Mouse (Mus musculus) CH12.LX (cell line): ENCODE data around the gene Rph3al. TPM values are rescaled to one million over a fixed set of nuclear protein-coding genes. Genes with fewer than 3 reads are reported as not detected.

Source experiments
- DNase-seq: peaks from one replicate; pipeline ENCODE4 v3.0.0-alpha.2; 2013; ENCODE audit errors: extremely low read depth
- H3K27ac ChIP-seq: 2 replicates; pipeline ENCODE4 v1.5.1; 2012; ENCODE audit warnings: low read depth, mild to moderate bottlenecking, control low read depth, moderate library complexity; ENCODE audit not compliant: insufficient read depth
- H3K27me3 ChIP-seq: replicated peaks from 2 replicates; pipeline ENCODE3; 2012; ENCODE audit warnings: inconsistent platforms
- H3K36me3 ChIP-seq, 2 experiments: replicated peaks in 1 of 2; 2 replicates each; pipeline versions ENCODE3 to v1.6.1; 2012; ENCODE audit warnings: inconsistent platforms in 1 of 2, low read length in 1 of 2, mild to moderate bottlenecking in 1 of 2, mixed read lengths in 1 of 2, moderate library complexity in 1 of 2; ENCODE audit not compliant: control insufficient read depth in 1 of 2, insufficient read depth in 1 of 2
- H3K4me1 ChIP-seq, 2 experiments: 2 replicates each; pipeline ENCODE4 v1.6.1; 2012; ENCODE audit warnings: inconsistent platforms in 1 of 2, moderate library complexity in 1 of 2; ENCODE audit not compliant: insufficient read depth in 2 of 2, control insufficient read depth in 1 of 2
- H3K4me2 ChIP-seq: 2 replicates; pipeline ENCODE4 v1.6.1; 2012; ENCODE audit warnings: low read depth, mild to moderate bottlenecking, control low read depth; ENCODE audit not compliant: poor library complexity, insufficient read depth, severe bottlenecking
- H3K4me3 ChIP-seq, 3 experiments: fragments of 150-350 bp in 1 of 3; sonication (generic) in 1 of 3; replicated peaks in 1 of 3; 2 replicates each; pipeline versions ENCODE3 to v1.5.1; 2011 to 2012; ENCODE audit warnings: low read depth in 2 of 3, low read length in 2 of 3, mild to moderate bottlenecking in 2 of 3, moderate library complexity in 2 of 3, control low read depth in 1 of 3, improper control_type of control experiment in 1 of 3, inconsistent platforms in 1 of 3, mixed read lengths in 1 of 3; ENCODE audit not compliant: poor library complexity in 1 of 3
- H3K79me2 ChIP-seq: replicated peaks from 2 replicates; pipeline ENCODE4 v1.6.1; 2012; ENCODE audit warnings: mild to moderate bottlenecking, moderate library complexity; ENCODE audit not compliant: control insufficient read depth, poor library complexity, insufficient read depth, severe bottlenecking; ENCODE audit errors: extremely low read depth
- H3K9ac ChIP-seq: 2 replicates; pipeline ENCODE4 v1.6.1; 2012; ENCODE audit warnings: low read depth, mild to moderate bottlenecking, control low read depth, moderate library complexity; ENCODE audit not compliant: insufficient read depth
- H3K9me3 ChIP-seq: replicated peaks from 2 replicates; pipeline ENCODE3; 2012; ENCODE audit warnings: low read length, inconsistent platforms, mixed read lengths
- BHLHE40 ChIP-seq: IDR thresholded peaks from 2 replicates; pipeline ENCODE4 v1.6.1; 2011; ENCODE audit warnings: mild to moderate bottlenecking, low read depth, low read length, improper control_type of control experiment
- CHD1 ChIP-seq: IDR thresholded peaks from 2 replicates; pipeline ENCODE4 v1.6.1; 2012; ENCODE audit warnings: low read depth, low read length, improper control_type of control experiment, inconsistent platforms
- E2F4 ChIP-seq: IDR thresholded peaks from 2 replicates; pipeline ENCODE4 v1.6.1; 2011; ENCODE audit warnings: low read depth, low read length, improper control_type of control experiment; ENCODE audit not compliant: insufficient replicate concordance
- ELF1 ChIP-seq: IDR thresholded peaks from 2 replicates; pipeline ENCODE4 v1.6.1; 2014; ENCODE audit warnings: low read depth, mild to moderate bottlenecking, inconsistent platforms, low read length, improper control_type of control experiment
- ETS1 ChIP-seq: conservative IDR thresholded peaks from 2 replicates; pipeline ENCODE4 v1.6.1; 2012; ENCODE audit warnings: low read depth, mild to moderate bottlenecking, inconsistent platforms, low read length, improper control_type of control experiment, moderate library complexity
- IRF4 ChIP-seq: IDR thresholded peaks from 2 replicates; pipeline ENCODE4 v1.6.1; 2014; ENCODE audit warnings: low read depth, mild to moderate bottlenecking, inconsistent platforms, low read length, improper control_type of control experiment
- JUN ChIP-seq: IDR thresholded peaks from 2 replicates; pipeline ENCODE4 v1.6.1; 2011; ENCODE audit warnings: low read depth, mild to moderate bottlenecking, low read length, improper control_type of control experiment, moderate library complexity; ENCODE audit not compliant: insufficient read depth
- JUND ChIP-seq: conservative IDR thresholded peaks from 2 replicates; pipeline ENCODE4 v1.6.1; 2011; ENCODE audit warnings: low read depth, low read length, improper control_type of control experiment
- MAFK ChIP-seq: IDR thresholded peaks from 2 replicates; pipeline ENCODE4 v1.6.1; 2011; ENCODE audit warnings: low read length, improper control_type of control experiment; ENCODE audit not compliant: insufficient replicate concordance
- MAX ChIP-seq: IDR thresholded peaks from 2 replicates; pipeline ENCODE4 v1.6.1; 2011; ENCODE audit warnings: low read length, improper control_type of control experiment
- MEF2A ChIP-seq: IDR thresholded peaks from 2 replicates; pipeline ENCODE4 v1.6.1; 2014; ENCODE audit warnings: low read depth, mild to moderate bottlenecking, inconsistent platforms, low read length, improper control_type of control experiment, borderline replicate concordance
- MXI1 ChIP-seq: IDR thresholded peaks from 2 replicates; pipeline ENCODE4 v1.6.1; 2011; ENCODE audit warnings: mild to moderate bottlenecking, low read depth, low read length, improper control_type of control experiment
- MYC ChIP-seq: IDR thresholded peaks from 2 replicates; pipeline ENCODE4 v1.6.1; 2011; ENCODE audit warnings: low read depth, mild to moderate bottlenecking, improper control_type of control experiment, low read length
- PAX5 ChIP-seq: IDR thresholded peaks from 2 replicates; pipeline ENCODE4 v1.6.1; 2012; ENCODE audit warnings: low read length, inconsistent platforms, mixed read lengths
- SMC3 ChIP-seq: IDR thresholded peaks from 2 replicates; pipeline ENCODE4 v1.6.1; 2011; ENCODE audit warnings: low read depth, low read length, improper control_type of control experiment
- TBP ChIP-seq: conservative IDR thresholded peaks from 2 replicates; pipeline ENCODE4 v1.6.1; 2011; ENCODE audit warnings: low read depth, low read length, improper control_type of control experiment
- UBTF ChIP-seq: IDR thresholded peaks from 2 replicates; pipeline ENCODE4 v1.6.1; 2012; ENCODE audit warnings: low read depth, mild to moderate bottlenecking, inconsistent platforms, low read length, improper control_type of control experiment, moderate library complexity
- ZKSCAN1 ChIP-seq: IDR thresholded peaks from 2 replicates; pipeline ENCODE4 v1.6.1; 2012; ENCODE audit warnings: low read depth, inconsistent platforms, low read length, improper control_type of control experiment, borderline replicate concordance
- ZNF384 ChIP-seq: IDR thresholded peaks from 2 replicates; pipeline ENCODE4 v1.6.1; 2012; ENCODE audit warnings: low read depth, low read length, improper control_type of control experiment, inconsistent platforms
- dilution Hi-C: fragments of 300-500 bp; cut with MboI; formaldehyde crosslinking; loops from 2 replicates; pipeline ENCODE4 v1.14.3; 2020; ENCODE audit warnings: low sequenced_read_pairs; ENCODE audit not compliant: extremely low pct_unique_long_range_greater_than_20kb, extremely low pct_ligation_motif_present
- in situ Hi-C: fragments of 300-500 bp; cut with MboI; formaldehyde crosslinking; loops from 3 replicates; pipeline ENCODE4 v1.14.3; 2019; ENCODE audit warnings: low sequenced_read_pairs, low pct_ligation_motif_present, low pct_unique_long_range_greater_than_20kb, mixed read lengths
- polyA plus RNA-seq: library from polyadenylated mRNA; unstranded; fragments of >175 nt; gene quantifications from 2 replicates; pipeline ENCODE4 v1.2.1, GENCODE M21; 2012; ENCODE audit warnings: low read depth; ENCODE audit not compliant: insufficient read length
- total RNA-seq, 2 experiments: library from RNA; depleted of rRNA; stranded (reverse); fragments of 300-350 nt in 1 of 2; fragments of >200 nt in 1 of 2; gene quantifications; 2 replicates each; pipeline ENCODE4 v1.2.3; 2012 to 2014

The Rph3al gene
- total and polyA plus RNA-seq, 3 experiments: 0.34 to 0.39 TPM; not detected in 1

GRCm38 (mm10) chr11:75869898-75870297, 68.3 kb downstream of the Rph3al start:
- Histone ChIP-seq H3K9ac (no peak overlapping the region), H3K4me1 (peaks cover 0 to 11% of the 10 kb centered on the region in 2 experiments; a peak in 2 of 4 replicates), H3K27me3 (peaks cover 5% of the 10 kb centered on the region), H3K27ac (no peak overlapping the region), H3K36me3 (no peaks in the 10 kb centered on the region), H3K9me3 (no peaks in the 10 kb centered on the region), H3K4me3 (no peak overlapping the region), H3K4me2 (no peak overlapping the region), H3K79me2 (no peaks in the 10 kb centered on the region)
- no peak for TF ChIP-seq JUND
- no peak for TF ChIP-seq IRF4
- TF ChIP-seq PAX5: no peak
- no peak for TF ChIP-seq UBTF
- TF ChIP-seq JUN: no peak
- no peak for TF ChIP-seq ELF1
- no peak for TF ChIP-seq TBP
- no peak for DNase-seq
- dilution Hi-C loops (no loop called here), in situ Hi-C loops (no loop called here)

DNA sequence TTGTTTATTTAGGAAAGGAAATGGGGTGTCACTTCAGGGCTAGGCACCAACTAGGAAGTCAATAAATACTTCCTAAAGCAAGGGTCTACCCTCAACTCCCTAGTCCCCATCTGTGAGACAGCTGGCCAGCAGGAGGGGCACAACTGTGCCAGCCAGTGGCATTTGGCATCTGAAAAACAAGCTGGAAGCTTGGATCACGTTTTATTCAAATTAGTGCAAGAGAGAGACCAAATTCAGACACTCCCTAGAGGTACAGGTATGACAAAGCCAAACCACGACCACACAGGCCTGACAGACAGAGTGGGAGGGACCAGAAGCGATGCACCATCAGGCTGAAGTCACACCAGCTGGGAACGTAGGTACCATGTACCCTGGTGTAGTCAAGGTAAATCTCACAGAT, 71.4 kb downstream of the Rph3al start:
- Histone ChIP-seq H3K36me3 (no peaks in the 10 kb centered on the region), H3K27ac (no peak overlapping the region), H3K4me2 (no peak overlapping the region), H3K27me3 (peaks cover 9% of the 10 kb centered on the region), H3K9me3 (no peaks in the 10 kb centered on the region), H3K4me1 (peaks cover 0 to 17% of the 10 kb centered on the region in 2 experiments; a peak in 2 of 4 replicates), H3K4me3 (no peak overlapping the region), H3K9ac (no peak overlapping the region), H3K79me2 (no peaks in the 10 kb centered on the region)
- in situ Hi-C loops (no loop called here), dilution Hi-C loops (no loop called here)
- DNase-seq: peak; percentile 45
- TF ChIP-seq ZNF384: no peak
- peak; percentile 89 for TF ChIP-seq BHLHE40
- TF ChIP-seq MAX: no peak
- TF ChIP-seq MEF2A: no peak
- TF ChIP-seq IRF4: peak; percentile 42; the same call in 1 of the 2 replicates
- no peak for TF ChIP-seq SMC3
- no peak for TF ChIP-seq UBTF
- TF ChIP-seq CHD1: no peak
- no peak for TF ChIP-seq MXI1
- TF ChIP-seq ETS1: 0 out of 2 replicates have a peak, but pooled peaks have one; percentile 17

DNA sequence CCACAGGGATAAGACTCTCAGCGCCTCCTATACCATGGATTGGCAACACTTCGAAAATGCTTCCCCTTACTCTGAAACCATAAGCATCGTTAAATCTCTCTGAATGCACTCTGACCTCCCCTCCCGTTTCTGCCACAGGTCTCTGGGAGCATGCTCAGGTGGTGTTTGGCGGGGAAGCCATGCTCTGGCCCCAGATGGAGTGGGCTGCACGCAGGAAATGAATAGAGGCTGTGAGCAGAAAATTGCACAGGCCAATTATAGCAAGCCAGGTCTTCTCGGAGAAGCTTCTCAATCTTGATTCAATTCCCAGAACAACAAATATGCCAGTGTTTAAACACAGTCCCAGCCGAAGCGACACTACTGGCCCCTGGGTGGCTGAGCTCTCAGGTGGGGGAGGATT, 72.4 kb downstream of the Rph3al start:
- no peaks in the 10 kb centered on the region for H3K9me3 ChIP-seq
- H3K9ac ChIP-seq: no peak overlapping the region
- in situ Hi-C loops: no loop called here
- no peak overlapping the region for H3K27ac ChIP-seq
- dilution Hi-C loops: no loop called here
- no peak overlapping the region for H3K4me2 ChIP-seq
- H3K79me2 ChIP-seq: no peaks in the 10 kb centered on the region
- H3K4me1 ChIP-seq: peaks cover 0 to 17% of the 10 kb centered on the region in 2 experiments; a peak in 2 of 4 replicates
- H3K27me3 ChIP-seq: peaks cover 6% of the 10 kb centered on the region
- H3K4me3 ChIP-seq: no peak overlapping the region
- no peaks in the 10 kb centered on the region for H3K36me3 ChIP-seq
- DNase-seq: no peak
- no peak for TF ChIP-seq E2F4
- no peak for TF ChIP-seq ZKSCAN1
- no peak for TF ChIP-seq MAFK
- no peak for TF ChIP-seq MYC
